Mouse (Mus musculus) B cell, adult 2 months (primary cell): Measurements from ENCODE around the gene Cand1.

ENCODE experiments used
- DNase-seq, 2 experiments: peaks; one replicate each; pipeline ENCODE4 v3.0.0; 2022

Gene Cand1

DNA sequence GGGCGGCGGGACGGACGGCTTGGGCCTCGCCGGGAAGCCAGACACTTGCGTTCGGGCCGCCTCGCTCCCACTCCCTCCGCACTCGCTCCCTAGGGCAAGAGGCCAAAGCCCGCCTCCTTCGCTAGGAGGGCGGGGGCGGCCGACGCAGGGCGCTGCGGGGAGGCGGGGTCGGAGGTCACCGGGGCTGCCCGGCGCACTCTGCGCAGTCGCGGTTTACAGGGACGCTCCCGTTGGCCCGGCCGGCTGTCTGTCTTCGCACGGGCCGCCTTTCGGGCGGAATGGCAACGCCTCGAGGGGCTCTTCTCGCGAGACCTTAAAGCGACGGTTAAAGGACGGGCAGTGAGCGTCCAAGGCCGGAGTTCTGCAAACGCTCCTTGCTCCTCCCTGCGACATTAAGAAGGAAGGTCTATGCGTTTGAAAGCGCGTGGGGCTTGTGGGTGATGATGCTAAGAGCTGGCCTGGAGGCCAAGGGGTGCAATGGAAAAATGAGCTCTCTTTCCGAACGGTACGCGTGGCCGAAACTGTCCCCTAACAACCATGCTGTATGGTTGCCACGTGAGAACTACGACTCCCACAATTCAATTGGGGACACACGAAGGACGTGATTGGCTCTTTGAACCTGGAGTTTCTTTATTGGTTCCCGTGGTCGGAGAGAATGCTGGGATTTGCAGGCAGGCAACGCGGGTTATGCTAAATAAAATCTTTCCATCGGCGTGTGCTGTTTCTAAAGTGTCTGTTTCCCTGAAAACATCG is at the start of gene Cand1:
Gene Cand1, minus strand, starts transcription at position 87 of the 753 bp plus-strand sequence.
- DNase-seq = peak; percentile 99

DNA sequence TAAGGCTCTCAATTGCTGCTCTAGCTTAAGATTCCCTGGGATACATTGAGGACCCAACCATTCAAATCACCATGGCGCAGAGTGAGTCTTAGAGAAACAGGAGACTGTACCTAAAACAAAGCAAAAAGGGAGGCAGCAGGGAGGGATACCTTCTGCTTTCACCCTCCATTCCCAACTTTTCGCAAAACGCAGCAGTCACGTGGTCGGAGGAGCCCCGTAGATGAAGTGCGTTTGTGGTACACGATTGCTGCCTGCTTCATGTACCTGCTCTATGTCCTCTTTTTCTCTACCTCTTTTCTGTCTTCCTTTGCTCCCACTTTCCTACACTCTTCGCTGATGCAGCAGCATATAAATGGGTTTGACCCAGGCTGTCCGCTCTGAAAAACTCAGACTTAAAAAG is 39.0 kb upstream of the Cand1 start:
- no peak for DNase-seq

DNA sequence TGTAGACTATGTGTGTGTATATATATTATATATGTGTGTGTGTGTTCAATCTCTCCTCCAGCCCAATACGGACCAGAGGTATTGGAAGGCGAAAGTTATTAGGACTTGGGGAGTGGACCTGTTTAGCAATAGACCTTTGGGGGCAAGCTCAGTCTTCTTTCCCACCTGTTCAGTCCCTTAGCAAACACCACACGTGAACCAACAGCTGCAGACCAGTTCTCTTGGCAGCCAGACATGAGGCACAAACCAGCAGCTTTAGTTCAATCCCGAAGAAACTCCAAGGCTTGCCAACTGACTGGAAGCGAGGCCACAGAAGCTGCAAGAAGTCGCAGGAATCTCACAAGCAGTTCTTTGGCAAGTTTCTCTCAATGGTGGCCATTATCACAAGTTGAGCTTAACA is 34.5 kb upstream of the Cand1 start:
- no peak for DNase-seq

DNA sequence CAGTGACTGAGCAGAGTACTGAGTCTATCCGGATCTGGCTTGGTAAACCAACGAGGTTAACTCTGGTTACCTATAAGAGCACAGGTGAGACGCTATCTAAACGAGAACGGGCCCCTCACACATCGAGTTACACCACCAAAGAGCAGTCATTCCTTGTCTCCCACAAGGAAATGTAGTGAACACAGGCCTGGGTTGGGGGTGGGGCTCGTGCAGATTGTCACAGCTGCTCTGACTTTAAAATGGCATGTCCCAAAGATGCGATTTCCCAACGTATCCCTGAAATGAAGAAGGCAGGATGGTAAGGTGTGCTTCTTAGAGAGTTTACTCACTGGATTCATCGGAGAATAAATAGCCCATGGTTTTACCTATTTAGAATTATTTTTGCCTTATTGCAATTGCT is 32.7 kb upstream of the Cand1 start:
- no peak for DNase-seq

DNA sequence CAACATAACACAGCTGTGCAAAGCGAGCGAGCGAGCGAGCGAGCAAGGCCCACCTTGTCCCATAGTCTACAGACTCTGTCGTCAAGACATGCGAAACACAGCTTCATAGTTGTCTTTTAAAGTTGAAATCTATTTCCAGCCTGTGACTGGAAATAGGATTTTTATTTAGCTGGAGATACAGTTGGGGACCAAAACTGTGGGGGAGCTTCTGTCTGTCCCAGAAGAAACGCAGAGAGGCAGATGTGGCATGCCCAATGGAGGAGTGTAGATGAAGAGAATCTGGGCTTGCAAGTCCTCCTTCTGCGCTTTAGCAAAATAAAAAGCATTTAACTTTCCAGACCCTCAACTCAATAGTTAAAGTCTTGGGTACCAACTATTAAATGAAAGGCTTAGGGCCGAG is 32.1 kb upstream of the Cand1 start:
- no peak for DNase-seq

DNA sequence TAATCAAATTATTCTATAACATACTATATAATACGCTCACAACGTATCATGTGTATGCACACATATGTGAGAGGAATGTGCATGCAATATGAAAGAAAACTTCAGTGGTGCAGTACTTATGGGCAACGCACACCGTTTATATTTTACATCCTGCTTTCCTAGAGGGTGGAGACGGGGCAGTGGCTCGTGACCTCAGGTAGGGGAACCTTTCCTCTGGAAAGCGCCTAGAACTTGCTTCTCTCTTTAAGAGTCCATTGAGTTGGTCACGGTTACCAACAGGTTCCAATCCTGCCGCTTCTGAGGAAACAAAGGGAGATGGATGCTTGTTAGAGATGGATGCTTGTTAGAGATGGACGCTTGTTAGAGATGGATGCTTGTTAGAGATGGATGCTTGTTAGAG is 31.2 kb upstream of the Cand1 start:
- no peak for DNase-seq

DNA sequence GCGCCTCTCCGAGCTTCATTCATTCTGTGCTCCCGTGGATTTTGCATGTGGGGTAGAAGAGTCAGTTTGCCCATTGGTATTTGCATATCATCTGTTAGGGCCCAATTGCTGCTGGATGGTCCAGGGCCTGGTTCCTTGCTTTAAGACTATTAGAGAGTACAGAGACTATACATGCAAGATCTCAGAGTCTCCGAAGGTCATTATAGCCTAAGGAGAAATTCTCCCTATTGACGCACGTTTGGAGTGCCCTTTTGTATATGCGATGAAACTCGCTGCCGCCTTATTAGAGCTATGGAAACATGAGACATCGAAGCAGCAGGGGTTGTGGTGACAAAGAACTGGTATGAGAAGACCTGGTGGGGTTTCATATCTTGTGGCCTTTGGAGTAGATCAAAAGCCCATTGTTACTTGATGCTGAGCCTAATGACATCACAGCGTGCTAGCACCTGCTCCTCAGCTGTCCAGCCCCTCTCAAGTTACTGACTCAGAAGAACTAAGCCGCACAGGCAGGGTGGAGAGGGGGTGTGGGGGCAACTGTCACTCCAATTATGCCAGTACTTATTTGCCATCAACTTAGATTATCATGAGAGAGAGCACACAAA is 30.6 kb upstream of the Cand1 start:
- no peak for DNase-seq

DNA sequence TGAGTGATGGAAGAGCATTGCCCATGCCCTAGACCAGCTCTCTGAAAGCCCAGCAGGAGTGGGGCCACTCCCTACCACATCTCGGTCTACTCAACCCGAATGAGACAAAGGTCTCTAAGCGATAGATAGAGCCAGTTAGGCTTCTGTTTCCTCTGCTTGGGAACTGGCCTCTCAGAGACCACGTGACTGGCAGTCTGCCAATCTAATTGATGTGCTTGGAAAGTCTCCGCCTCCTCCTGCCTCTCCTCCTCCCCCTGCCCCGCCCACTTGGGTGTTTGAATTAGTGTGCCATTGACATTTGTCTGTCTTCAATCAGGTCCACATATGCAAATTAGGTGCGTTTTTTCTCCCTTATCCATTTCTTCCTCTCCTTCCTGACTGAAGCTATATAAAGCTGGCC is 24.9 kb upstream of the Cand1 start:
- no peak for DNase-seq

DNA sequence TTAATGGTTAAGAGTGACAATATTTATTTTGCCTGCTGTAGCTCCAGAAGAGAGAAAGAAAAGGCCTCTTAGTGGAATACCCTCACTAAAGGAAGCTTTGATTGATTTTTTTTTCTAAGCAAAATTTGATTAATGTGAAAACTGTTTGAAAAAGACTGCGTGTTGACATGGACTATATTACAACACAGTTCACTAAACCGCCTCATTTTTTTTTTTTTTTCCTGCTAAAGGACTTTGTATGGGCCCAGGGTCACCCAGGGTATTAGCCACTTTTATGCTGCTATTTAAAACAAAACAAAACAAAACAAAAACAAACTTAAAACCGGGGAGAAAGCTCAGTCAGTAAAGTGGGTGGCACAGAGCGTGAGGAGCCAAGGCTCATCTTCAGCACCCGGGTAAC is 23.0 kb upstream of the Cand1 start:
- DNase-seq = no peak

DNA sequence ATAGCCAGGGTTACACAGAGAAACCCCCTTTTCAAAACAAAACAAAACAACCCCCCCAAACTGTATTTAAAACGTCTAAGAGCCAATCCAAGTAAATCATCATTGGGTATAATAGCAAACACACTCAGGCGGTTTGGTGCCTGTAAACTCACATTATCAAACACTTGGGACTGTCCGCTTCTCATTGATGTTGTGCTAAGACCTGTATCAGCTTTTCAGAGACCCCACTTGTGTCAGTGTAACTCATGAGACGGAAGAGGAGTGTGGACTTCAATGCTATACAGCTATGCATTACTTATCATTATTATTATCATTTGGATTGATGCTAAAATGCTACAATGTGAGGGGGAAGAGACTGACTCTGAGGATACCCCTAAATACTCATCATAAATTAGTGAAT is 18.0 kb upstream of the Cand1 start:
- no peak for DNase-seq

DNA sequence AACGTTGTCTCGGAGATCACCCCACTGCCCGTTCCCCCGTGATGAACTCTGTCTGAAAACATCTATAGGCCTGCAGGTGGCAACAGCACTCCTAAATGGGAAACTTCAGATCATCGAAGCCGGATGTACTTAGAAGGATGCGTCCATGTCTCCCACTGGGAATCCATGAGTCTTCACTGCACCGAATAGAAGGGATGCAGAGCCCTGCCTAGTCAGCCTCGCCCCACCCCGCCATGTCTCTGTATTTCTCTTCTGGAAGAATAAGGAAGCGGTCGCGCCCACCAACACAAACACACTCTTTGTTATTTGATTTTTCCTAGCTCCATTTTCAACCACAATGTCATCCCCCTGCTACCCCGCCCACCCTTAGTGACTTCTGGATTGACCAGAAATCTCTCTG is 4.3 kb upstream of the Cand1 start:
- no peak for DNase-seq

DNA sequence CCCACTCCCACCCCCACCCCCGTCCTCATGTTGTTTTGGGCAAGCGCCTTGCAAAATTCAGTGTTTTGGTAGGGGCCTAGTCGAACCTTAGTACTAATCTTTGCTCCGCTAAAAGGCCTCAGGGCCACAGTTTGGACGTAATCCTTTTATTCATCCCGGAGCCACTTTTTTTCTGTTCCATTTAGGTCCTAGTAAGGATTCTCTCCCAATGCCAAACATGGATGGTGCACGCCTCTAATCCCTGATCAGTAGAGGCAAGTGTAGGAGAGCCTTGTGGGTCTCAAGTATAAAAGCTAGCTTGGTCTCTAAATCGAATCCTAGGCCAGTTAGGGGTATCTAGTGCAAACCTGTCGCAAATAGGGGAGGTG is 851 bp upstream of the Cand1 start:
- DNase-seq = peak; percentile 26 to 31

DNA sequence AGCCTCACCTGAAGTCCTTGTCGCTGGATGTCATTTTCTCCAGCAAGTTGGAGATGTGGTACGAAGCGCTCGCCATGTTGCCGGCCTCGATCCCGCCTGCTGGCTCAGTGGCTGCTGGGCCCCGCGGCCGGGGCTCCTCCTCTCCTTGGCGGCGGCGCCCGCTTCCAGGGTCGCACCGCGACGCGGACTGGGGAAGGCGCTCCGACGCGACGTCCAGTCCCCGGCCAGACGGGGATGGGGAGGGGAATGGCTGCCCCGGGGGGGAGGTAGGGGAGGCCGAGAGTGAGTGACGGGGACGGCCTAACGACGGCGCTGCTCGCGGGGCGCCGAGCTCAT is 254 bp downstream of the Cand1 start:
- no peak for DNase-seq

DNA sequence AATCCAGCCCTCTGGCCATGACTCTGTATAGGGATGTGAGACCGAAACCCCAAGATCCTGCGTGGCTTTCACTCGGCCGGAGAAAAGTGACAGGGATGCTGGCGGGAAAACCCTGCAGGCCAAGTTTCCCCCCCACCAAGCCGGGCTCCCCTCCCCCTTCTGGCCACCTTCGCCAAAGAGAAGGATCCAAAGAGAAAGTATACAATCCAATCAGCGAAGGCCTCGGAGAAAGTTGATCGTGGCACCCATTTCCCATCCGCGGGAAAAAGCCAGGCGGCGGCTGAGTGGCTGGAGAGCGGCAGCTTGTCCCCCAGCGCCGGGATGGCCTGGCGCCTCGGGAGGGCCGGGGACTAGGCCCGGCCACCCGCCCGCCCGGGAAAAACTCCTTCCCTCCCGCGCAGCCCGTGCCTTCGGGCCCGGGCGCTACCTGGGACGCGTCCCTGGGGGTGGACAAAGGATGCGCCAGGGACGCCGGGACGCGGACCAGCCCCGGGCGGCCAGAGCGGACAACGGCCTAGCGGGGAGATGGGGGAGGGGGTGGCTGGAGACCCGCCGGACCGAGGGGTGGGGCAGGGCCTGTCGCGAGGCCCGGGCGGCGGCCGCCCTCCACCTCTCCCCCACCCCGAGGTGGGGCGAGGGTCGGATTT is 747 bp downstream of the Cand1 start:
- DNase-seq = peak; percentile 43 to 51

DNA sequence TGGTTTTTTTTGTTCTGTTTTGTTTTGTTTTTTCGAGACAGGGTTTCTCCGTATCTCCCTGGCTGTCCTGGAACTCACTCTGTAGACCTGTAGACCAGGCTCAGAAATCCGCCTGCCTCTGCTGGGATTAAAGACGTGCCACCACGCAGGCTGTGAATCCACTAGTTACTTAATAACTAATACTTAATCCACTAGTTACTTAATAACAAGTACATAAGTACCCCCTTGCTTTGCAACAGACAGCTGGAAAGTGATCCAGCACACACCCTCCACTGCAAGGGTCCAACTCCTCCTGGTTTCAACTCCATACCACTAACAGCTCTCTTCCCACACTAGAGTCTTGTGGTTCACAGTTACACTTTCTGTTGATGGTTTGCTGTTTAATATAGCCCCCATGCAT is 8.3 kb downstream of the Cand1 start:
- DNase-seq = no peak

DNA sequence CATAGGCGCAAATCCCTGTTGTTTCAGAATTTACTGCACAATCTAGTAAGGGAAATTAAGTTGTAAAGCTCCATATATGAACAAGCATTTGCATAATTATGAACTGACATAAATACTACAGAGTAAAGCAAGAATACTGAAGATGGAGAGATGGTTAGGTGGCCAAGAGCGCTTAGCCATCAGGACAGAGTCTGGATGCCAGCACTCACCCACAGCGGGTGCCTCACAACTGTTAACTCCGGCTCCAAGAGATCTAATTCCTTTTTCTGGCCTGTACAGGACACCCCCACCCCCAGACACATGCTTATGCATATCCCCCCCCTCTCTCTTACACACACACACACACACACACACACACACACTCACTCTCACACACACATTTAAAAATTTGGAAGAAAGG is 9.2 kb downstream of the Cand1 start:
- DNase-seq = no peak

DNA sequence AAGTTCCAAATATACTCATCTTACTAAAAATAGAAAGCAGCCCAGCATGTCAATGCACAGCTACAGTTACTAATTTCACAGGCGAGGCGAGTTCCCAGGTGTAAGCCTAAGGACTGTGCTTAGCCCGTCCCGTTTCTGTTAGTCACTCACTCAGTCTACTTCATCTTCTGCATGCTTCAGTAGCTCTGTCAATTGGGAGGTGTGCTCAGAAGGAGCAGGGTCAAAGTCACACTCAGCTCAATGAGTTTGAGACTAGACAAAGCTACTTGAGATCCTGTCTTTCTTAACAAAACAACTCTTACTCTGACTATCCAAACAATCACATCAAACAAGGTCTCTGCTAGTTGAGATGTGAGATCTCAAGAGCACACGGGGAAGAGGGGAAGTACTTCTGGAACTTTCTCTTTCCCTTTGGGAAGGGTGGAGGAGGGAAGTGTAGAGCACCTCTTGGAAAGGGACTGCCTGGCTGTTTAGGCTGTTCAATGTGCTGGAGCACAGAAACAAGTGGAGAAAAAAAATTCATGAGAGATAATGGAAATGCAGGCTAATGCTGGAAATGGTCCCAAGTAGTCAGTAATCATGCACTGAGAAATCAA is 9.7 kb downstream of the Cand1 start:
- peak in 1 of 2 experiments; percentile 7 for DNase-seq

DNA sequence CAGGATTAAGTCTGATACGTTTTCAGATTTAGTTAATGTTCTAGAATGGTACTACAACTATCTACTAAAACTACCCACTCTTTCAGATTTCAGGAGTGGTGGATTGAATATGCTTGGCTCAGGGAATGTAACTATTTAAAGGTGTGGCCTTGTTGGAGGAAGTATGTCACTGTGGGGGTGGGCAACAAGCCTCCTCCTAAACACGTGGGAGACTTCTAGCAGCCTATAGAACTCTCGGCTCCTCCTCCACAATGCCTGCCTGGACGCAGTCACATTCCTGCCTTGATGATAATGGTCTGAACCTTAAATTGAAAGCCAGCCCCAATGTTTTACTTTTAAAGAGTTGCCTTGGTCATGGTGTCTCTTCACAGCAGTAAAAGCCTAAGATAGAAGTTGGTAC is 16.2 kb downstream of the Cand1 start:
- no peak for DNase-seq

DNA sequence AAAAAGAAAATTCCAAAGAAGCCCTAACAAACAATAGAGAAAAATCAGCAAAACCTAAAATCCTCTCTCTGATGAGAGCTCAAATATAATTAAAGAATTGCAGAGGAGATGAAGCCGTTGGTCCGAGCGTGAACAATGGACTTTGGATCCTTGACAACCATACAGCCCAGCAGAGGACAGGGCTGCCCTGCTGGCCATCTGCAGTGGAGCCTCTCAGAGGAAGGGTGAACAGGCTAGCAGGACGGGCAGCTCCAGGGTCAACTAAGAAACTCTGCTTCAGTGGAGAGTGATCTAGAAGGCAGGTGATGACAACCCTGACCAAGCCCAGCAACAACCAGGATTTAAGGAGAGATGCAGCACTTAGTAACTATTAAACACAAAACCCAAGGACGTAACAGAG is 18.2 kb downstream of the Cand1 start:
- no peak for DNase-seq

DNA sequence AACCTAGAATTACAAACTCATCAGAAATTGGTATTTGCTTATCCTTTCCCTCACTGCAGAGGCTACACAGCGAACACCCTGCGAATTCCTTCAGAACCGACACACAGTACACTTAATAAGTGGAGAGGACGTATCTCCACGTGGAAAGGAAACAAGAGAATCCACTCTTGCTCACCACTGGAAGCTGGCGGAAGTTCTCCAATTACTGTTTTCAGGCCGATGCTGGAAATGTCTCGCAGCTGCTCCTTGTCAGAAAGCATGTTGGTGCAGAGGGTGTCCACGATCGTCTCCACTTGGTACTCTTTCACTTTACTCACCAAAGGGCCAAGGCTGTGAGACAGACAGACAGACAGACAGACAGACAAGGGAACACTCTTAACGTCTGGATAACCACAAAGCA is 20.4 kb downstream of the Cand1 start:
- no peak for DNase-seq

DNA sequence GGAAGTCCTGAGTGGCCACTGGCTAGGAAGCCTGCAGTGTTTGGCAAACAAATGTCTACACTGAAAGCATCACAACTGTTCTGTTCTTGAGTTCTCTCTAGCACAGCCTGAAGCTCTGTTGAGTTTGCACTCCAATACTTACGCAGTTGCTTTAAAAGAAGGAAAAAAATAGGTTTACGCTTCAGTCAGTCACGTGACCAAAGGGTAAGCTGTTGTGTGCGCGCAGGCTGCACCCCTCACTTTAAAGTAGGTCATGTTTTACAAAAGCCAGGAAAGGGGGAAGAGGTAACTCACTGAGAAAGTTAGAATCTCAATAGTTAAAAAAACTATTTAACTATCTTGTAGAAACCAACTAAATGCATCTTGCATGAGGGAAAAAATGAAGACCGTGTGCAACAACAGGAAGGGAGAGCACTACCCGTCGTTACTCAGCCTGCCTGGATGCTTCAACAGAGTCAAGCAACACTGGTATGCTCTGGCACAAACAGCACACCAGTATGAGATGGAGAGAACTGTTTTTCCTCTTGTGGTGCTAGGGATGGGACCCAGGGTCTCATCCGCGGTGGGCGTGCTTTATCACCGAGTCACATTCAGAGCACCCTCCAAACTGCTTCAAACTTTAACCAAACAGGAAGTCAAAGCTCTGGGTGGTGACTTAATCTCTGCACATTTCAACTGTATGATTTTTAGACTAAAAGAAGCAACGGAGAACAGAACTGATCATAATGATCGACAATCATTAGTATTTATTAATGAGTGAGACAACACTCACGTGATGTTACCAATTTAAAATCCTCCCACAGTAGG is 21.4 kb downstream of the Cand1 start:
- DNase-seq = no peak

DNA sequence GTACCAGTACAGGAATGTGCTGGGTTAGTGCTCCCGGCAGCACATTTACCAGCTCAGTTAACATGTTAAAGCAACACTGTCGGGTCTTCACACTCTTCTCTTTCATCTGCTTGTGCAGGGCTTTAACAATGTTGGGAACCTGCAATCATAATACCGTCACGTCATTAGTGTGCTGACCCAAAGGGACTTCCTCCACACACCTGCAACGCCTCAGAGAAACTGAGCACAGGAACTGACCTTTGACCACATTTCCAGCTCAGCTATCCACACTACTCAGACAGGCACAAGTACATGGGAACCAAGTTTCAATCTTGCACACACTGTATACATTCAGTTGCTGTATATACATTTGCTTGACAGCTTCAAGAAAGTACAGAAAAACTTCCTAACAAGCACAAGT is 27.4 kb downstream of the Cand1 start:
- no peak for DNase-seq

DNA sequence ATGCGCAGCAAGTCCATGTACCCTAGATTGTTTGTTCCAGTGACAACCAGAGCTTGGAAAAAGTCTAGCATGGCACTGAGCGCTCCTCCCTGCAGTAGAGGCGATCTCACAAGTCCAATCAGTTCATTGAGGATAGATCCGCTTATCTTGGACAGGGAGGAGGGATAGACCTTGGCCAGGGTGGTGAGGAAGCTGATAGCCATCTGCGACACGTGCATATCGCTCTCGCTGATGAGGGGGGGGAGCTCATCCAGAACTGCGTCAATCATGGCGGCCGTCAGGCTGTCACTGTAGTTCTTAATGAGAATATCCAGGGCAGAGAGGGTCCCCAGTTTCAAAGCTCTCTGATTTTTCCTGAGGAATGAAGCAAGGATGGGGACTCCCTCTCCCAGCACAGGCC is 28.6 kb downstream of the Cand1 start:
- no peak for DNase-seq
